Mouse (Mus musculus): Measurements from ENCODE around the gene Prrx2. TPM values are rescaled to one million over a fixed set of nuclear protein-coding genes. Genes with fewer than 3 reads are reported as not detected.

Gene Prrx2
- total RNA-seq, 2 experiments from 2014 or later: 2.8 to 3.3 TPM

DNA sequence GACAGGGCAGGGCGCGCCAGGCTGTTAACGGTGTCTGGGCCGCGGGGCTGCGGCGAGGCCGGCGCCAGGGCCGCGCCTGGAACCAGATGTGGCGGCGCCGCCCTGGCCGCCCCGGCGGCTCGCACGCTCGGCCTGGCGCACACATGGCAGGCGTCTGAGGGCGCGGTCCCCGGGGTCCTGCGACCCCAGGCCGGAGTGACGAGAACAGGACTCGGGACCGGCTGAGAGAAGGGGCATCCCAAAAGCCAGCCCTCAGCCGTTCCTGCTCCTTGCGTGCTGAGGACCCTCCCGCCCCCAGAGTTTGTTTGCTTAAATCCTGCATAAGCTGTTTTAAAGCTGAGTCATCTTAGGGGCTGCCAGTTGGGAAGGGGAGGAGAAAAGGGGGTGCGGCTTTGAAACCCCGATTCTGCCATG is 30.2 kb downstream of the Prrx2 start:
- DNase-seq (ENCODE audit: low spot score in 2 of 2): no peak

DNA sequence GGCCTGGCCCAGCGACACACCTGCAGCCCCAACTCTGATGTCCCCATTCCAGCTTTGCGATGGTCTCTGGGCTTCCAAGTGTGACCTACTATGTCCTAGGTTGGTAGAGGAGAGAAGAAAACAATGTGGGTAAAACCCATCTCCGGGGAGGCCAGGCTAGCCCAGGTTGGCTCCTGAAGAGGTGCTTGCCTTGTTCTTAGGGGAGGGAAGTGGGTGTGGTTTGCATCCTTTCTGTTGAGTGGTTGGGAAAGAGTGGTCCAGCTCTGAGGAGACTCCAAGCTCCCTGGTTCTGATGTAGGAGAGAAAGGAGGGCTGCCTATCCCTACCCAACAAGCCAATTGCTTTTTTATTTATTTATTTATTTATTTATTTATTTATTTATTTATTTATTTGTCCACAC is 30.7 kb downstream of the Prrx2 start:
- DNase-seq (ENCODE audit: low spot score in 2 of 2): no peak

DNA sequence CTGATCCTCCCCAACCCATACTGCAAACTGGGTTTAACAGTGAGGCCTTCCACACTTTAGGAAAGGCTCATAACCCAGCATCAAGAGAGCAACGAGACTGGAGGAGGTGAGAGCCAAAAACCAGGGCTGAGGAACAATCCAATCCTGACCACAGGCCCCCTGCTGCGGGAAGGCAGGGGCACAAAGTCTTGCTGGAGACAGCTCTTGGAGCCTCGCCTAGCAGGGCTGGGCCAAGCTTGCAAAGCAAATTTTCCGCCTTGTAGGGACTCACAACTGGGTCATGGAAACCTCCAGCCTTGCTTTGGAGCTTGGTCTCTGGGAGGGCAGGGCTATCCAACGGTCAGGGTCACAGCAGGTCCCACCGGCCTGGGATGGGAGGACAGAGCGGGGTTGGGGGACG is 36.1 kb downstream of the Prrx2 start:
- DNase-seq (ENCODE audit: low spot score in 2 of 2): no peak

DNA sequence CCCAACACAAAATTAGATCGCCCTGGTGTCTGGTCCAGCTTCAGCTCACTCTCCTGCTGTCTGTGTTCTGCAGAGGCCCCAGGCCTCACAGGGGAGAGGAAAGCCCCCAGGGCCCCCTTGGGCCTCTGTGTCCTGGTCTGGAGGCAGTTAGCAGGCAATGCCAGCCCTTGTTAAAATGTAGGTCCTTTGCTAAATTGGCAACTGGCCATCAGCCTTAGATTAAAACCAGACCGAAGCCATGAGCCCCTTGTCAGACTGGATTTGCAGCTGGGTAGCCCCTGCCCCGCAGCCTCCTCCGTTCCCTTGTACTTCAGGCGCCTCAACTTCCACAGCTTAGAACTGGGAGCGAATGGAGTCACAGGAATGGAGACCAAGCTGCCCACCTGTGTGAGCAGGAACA is 37.9 kb downstream of the Prrx2 start:
- no peak for DNase-seq (ENCODE audit: low spot score in 2 of 2)

DNA sequence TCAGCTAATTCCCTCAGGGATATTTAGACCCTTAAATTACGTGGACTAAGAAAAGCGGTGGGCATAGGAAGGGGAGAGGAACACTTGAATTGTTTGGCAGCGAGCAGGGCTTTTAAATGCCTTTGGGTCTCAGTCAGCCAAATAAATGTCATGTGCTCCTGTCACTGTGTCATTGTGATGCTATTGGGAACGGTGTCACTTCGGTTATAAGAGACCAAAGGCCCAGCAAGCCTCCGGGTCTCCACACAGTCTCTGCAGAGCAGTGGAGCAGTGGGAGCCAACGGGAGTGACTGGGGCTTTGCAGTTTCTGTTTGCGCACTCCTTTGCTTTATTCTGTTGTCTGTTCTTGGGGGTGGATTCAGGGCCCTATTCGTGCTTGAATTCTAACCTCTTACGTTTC is 39.7 kb downstream of the Prrx2 start:
- no peak for DNase-seq (ENCODE audit: low spot score in 2 of 2)

DNA sequence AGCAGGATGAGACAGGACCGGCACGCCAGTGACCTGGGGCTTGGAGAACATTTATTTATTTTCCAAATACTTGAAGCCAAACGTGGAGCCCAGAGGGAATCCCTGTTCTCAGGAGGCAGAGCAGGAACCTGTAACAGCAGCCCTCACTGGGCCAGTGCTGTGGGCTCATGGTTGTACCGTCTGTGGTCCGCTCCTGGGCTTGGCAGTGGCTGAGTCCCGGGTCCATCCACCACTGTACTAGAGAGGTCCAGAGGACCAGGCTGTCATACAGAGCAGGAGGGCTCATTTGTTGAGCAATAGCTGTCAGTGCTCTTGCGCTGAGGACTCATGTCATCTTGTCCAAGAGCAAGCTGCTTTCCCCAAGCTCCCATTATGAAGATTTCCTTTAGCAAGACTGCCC is 40.3 kb downstream of the Prrx2 start:
- DNase-seq (ENCODE audit: low spot score in 2 of 2): no peak

DNA sequence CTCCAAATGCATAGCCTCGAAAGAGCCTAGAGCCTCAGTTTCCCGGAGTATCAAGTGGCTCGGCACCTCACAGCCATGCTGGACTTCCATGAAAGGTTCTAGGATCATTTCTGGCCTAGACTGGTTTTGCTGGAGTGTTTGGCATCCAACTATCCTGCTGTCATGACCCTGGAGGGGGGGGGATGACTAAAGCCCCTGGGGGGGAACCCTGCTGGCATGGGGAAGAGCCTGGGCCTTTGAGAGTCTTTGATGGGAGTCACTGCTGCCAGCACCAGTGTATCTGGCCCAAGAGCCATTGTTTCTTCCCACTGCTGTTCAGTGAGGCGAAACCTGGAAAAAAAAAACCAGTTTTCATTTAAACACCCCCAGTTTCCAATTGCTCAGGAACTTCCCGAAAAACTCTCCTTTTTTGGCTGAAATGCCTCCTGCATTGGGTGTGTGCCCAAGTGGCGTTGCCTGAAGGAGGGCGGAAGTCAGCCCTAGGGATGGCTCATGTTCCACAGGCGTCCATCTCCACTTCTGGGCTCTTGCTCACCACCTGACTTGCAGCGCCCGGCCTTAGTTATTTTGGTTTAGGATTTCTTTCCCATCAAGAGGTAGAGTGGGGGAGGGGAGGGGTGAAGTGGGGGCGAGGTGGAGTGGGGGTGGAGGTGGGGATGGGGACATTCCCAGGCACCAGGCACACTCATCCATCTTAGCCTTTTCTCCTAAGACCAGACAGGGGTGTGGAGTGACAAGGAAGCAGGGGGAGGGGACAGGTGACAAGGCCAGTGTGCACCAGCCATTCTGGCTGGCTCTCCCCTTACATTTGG is 41.1 kb downstream of the Prrx2 start:
- DNase-seq (ENCODE audit: low spot score in 2 of 2): no peak

DNA sequence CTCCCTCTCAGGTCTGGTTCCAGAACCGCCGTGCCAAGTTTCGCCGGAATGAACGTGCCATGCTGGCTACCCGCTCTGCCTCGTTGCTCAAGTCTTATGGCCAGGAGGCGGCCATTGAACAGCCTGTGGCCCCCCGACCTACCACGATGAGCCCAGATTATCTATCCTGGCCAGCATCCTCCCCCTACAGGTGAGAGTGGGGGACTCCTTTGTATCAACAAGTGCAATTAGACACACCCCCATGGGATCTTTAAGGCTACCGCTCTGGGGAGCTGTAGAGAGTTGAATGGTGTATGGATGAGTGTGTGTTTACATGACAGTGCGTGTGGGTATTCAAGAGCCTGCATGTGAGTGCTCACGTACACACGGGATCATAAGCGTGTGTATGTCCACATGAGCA is 44.7 kb downstream of the Prrx2 start:
- no peak for DNase-seq (ENCODE audit: low spot score in 2 of 2)

DNA sequence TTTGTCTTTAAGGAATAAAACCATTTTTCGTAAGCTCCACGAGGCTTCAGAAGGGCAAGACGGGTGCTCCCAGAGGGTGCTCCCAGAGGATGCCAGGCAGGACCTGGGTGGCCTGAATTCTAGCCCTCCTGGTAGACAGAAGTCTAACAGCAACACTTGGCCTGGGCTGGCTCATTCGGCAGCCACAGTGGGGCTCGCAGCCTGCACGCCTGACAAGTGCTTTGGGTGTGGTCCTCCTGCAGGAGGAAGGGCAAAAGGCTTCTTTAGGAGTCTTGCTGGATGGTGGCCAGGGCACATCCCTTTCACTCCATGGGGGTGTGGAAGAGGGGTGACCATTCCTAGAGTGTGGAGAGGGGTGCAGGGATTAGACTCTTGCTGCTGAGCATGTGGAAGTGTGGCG is 46.4 kb downstream of the Prrx2 start:
- DNase-seq (ENCODE audit: low spot score in 2 of 2): no peak

DNA sequence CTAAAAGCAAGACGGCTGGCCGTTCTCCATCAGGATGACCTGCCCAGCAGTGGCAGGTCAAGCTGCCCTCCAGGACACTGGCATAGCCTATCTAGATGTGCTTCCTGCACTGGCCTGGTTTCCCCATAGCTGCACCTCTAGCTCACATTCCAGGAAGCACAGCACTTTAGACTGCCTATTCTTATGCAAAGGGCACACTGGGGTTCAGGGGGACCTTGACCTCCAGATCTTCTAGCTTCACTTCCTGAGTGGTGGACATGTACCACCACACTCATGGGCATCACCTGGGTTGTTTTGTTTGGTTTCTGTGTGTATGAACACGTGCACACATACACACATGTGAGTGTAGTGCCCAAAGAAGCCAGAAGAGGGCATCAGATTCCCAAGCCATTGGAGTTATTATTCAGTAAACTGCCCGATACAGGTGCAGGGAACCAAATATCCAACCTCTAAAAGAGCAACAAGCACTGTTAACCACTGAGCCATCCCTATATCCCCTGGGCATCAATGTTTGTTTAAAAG is 50.1 kb downstream of the Prrx2 start:
- DNase-seq (ENCODE audit: low spot score in 2 of 2): no peak

DNA sequence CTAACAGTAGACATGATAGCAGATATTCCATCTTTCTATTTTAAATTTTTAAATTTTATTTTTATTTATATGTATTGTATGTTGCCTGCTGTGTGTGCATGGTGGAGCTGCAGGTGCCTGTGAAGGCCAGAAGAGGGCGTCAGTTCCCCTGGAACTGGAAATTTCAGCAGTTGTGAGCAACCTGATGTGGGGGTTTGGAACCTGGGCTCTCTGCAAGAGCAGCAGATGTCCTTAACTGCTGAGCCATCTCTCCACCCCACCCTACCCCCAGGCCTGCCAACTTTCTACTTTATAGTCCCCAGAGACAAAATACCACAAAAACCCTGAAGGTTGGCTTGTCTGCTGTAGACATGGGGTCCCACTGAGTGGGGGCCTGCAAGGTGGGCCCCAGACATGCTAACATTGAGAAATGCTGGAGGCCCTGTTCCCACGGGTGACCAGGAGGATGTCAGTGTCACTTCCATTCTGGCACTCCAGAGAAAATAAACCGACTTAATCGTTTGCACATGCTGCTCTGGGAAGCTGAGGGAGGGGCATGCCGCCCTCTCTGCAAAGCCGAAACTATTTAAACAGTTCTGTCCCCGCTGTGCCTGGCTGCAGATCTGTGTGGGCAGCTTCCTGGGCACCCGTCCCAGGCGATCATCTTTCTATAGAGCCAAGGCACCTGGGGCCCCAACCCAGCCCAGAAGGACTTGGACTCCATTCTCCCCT is 50.8 kb downstream of the Prrx2 start:
- DNase-seq (ENCODE audit: low spot score in 2 of 2): no peak

DNA sequence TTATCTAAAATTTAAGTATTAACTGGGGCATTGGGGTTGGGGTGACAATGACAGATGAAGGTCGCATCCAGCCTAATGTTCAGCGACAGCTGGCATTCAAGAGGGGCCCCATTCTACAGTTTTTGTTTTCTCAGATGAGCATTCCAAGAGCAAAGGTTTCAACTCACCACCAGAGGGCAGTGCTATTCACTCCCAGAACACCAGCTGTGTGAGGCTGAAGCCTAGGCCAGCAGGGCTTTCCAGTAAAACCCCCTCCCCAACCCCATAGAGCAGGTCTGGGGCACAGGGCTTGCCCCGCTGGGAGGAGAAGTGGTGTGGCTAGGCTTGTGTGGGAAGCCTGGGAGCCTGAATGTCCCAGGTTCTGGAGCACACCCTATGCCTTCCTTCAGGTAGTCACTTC is 56.2 kb downstream of the Prrx2 start:
- DNase-seq (ENCODE audit: low spot score in 2 of 2): peak in 1 of 2 experiments; percentile 37

DNA sequence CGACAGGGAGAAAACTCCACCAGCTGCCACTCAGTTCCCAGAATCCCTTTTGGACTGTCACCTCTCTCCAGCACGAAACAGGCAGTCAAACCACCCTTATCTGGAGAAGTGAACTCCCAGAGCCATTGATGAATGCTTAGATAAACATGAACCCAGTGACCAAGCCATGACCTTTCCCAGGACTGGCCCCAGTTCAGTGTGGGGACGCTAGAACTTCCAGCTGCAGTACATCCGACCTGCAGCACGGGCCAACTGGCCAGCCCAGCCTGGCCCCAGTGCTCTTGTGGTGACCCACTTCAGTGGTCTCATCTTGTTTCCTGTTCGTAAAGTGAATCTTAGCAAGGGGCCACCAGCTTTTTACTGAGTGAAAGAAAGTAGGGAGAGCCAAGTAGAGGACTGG is 58.6 kb downstream of the Prrx2 start:
- DNase-seq (ENCODE audit: low spot score in 2 of 2): no peak

DNA sequence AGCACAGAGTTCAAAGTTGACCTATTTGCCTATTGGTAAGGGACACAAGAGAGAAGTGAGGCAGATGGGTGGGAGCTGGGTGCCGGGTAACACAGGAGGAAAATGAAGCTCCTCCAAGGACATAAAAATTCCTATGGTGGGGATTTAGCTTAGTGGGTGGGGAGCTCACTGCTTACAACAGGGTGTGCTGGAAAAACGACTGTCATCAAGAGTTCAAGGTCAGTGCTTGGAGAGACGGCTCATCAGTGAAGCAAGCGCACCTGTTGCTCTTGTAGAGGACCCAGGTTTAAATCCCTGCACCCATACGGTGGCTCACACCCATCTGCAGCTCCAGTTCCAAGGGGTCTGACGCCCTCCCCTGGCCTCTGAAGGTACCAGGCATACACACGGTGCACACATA is 59.2 kb downstream of the Prrx2 start:
- DNase-seq (ENCODE audit: low spot score in 2 of 2): no peak

DNA sequence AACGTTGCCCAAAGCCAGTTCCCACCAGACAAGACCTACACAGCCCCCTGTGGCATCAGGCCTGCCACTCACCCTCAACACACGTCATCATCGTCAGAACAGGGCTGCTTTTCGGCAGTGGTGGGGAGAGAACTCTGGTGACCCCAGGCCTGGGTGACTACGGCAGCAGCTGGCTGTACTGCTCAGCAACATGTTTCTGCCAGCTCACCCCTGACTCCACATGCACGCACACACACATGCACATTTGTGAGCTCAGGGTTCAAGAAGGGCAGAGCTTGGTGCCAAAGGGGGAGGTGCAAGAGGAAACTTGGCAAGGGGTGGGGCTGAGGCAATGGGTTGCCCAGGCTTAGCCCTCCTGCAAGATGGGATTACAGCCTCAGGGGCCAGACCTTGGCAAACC is 62.5 kb downstream of the Prrx2 start:
- no peak for DNase-seq (ENCODE audit: low spot score in 2 of 2)

DNA sequence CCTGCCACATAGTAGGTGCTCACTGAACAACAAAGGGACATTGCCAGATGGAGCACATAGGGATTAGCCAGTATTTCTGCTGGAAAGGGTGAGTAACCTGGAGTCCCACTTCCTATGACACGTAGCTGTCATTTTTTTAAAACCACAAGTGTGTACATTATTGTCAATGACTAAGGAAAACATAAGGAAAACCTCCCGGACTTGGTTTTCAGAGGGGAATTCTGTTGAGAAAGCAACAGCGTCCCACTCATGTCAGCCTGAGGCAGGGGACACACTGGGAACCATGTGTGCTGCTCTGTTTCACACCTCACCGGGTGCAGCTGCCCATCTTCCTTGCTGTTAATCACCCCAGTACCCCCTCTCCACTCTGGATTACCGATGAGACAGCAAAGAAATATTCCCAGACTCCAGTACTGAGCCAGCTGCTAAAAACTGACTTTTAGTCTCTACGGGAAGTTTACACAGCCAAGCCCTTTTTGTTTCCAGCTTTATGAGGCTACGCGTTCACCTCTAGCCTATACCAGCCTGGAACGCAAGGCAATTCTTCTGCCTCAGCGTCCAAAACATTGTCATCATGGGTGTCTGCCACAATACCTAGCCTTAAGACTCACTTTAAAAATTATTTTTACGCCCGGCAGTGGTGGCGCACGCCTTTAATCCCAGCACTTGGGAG is 64.8 kb downstream of the Prrx2 start:
- no peak for DNase-seq (ENCODE audit: low spot score in 2 of 2)

DNA sequence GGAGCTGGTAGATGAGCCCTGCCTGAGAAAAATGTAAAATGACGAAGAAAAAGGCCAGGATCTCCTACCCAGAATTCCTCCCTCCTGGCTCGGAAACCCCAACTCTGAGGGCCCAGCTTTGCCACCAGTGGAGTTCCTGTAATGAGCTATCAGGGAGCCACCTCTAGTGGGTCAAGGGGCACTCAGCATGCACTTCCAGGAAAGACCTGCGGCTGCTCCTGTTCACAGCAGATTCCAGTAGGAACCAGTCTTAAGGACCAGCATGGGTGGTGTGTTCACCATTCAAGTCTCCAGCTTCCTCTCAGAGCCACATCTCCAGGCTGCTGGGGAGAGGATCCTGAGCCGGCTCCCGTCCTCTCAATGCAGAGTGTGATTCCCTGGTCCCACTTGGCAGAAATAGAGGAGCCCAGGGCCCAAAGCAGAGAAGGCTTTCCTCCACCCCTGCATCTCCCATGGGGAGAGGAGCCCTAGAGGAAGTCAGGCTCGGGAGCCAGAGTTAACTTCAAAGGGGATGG is 66.9 kb downstream of the Prrx2 start:
- no peak for DNase-seq (ENCODE audit: low spot score in 2 of 2)

DNA sequence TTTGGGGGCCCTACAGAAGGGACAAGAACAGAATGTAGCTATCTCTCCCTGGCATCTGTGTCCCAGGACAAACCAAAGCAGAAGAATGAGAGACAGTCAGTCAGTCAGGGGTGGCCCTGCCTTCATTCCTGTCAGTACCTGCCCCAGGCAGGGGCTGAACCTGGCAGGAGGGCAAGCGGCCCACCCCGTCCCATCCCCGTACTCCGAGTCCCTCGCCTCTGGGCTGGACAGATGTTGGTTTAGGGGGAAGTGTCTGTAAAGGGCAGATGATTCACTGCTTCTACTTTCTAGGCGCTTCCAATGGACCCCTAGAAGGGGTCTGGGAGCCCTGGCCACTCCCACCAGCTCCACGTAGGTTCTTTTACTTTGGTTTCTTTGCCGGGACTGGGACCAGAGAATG is 67.5 kb downstream of the Prrx2 start:
- no peak for DNase-seq (ENCODE audit: low spot score in 2 of 2)

DNA sequence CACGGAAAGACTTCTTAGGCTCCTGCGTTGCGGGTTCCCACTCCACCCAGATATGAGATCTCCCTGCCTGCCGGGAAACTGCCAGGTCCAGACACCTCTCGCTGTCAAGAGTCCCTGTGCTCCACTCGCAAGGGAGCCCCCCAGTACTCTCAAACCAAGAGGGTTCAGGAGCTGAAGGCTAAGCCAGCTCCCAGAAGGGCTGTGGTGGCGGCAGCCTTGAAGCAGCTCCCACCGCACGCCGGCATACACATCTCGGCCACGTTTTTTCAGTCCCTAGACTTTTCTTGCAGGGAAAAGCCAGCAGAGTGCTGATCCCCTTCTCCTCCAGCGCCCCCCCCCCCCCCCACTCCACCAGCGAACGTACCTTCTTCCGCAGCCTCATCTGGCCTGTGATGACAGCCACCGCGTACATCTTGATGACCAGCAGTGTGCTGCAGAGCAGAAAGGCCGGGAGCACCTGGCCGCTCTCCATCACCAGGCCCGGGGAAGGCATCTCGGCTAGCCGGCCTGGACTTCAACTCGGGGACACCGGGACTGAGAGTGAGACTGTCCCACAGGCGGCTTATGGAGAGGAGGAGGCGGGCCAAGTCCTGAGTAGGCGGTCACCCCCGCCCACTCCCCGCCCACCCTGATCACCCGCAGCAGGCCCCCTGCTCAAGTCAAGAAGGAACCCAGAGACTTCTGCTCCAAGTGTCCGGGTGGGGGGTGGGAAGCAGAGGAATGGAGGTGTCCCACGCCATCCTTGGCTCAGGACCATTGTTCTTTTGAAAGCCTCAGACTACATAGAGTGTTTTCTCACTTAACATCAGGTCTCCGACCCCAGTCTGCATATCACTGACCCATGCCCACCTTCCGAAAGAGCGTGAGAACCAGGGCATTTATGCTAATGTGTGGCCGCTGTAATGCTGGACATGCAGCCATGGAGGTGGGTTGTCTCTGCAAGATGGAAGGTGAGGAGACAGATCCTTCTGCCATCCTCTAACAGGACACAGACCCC is 68.3 kb downstream of the Prrx2 start:
- DNase-seq (ENCODE audit: low spot score in 2 of 2): no peak

DNA sequence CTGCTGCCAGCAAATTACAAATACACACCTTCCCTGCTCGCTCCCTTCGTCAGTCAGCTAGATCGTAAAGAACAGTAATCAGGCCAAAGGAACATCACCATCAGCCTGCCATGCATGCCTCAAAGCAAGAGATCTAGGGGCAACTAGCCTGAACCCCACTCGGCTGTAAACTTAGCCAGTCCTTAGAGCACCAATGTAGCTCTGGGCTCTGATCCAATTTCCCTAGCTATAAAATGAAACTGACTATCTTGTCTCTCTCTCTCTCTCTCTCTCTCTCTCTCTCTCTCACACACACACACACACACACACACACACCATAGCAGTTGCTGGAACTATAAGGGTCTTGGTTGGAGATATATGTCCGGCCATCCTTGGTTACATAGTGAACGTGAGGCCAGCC is 69.5 kb downstream of the Prrx2 start:
- DNase-seq (ENCODE audit: low spot score in 2 of 2): no peak

DNA sequence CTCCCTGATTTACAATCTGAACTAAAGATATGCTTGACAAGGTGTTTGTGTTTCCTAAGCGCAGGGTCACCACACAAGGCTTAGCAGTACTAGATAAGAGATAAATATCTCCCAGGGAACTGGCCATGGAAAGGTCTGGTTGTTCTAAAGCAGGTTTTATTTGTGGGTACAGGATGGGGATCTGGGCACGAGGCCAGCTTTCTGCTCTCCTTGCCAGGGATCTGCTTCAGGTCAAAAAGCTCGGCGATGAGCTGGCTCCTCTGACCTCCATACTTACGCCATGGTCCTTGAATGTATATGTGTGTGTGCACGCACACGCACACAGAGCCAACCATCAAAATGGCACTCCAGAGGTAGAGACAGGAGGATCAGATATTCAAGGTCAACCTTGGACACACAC is 70.2 kb downstream of the Prrx2 start:
- DNase-seq (ENCODE audit: low spot score in 2 of 2): no peak

Data from adrenal gland, postnatal 4 days (tissue).